Mouse (Mus musculus) gastrocnemius, adult 8-10 months (tissue): ENCODE measurements around the gene Pam16. TPM values are rescaled to one million over a fixed set of nuclear protein-coding genes. Genes with fewer than 3 reads are reported as not detected.

ENCODE experiments used
- DNase-seq, 2 experiments: peaks; one replicate each; pipeline ENCODE4 v3.0.0; 2022; ENCODE audit warnings: low spot score in 2 of 2
- total RNA-seq, 4 experiments: library from RNA; stranded (reverse); gene quantifications; 2 replicates each; pipeline ENCODE4 v1.2.4; 2022

Gene Pam16
- total RNA-seq, 4 experiments from 2014 or later: 93.3 to 129 (median 113) TPM

DNA sequence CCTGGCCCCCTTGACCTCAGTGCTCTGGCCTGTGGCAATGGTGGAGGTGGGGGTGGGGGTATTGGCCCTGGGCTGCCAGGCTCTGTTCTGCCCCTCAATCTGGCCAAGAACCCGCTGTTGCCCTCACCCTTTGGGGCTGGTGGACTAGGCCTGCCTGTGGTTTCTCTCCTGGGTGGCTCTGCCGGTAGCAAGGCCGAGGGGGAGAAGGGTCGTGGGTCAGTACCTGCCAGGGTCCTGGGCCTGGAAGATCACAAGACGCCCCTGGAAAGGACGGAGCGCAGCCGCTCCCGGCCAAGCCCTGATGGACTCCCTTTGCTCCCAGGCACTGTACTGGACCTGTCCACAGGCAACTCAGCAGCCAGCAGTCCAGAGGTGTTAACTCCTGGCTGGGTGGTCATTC, 11.1 kb downstream of the Pam16 start:
- no peak for DNase-seq

DNA sequence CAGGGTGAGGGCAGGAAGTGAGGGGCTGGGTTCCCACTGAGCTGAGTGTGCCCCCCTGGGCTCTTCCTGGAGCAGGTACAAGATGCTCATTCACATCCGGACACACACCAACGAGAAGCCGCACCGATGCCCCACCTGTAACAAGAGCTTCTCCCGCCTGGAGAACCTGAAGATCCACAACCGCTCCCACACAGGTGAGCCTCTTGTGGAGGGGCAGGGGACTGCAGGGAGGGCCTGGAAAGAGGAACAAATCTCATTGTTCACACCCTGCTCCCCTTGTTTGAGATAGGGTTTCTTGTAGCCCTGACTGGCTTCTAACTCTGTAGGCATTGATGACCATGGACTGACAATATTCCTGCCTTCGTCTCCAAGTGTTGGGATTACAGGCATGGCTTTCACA, 13.1 kb downstream of the Pam16 start:
- no peak for DNase-seq

DNA sequence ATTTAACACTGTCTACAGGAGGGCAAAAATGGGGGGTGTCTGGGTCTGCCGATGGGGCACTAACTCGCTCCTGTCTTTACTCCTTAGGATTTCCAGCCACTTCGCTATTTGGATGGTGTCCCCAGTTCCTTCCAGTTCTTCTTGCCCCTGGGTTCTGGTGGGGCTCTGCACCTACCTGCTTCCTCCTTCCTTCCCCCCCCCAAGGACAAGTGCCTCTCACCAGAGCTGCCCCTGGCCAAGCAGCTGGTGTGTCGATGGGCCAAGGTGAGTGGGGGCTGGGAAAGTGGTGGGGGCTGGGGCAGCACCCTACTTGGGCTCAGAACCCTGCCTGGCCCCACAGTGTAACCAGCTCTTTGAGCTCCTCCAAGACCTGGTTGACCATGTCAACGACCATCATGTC, 13.6 kb downstream of the Pam16 start:
- DNase-seq: no peak

DNA sequence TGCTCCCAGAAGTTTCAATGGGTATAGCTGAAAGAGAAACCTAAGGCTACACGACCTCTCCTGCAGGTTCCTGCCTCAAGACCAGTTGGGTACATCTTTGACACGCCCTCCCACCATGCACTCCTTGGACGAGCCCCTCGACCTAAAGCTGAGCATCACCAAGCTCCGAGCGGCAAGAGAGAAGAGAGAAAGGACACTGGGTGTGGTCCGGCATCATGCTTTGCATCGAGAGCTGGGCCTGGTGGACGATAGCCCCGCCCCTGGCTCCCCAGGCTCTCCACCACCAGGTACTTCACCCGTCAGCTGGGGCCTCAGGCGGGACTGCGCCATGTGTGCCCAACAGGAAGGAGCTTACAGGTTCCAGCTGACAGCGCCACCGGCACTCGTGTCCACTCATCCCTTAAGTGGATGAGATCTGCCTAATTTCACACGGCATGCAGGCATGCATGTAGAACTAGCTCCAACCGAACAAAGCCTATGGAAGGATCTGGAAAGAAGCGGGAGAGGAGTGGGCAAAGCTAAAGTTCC, 16.2 kb downstream of the Pam16 start:
- no peak for DNase-seq

DNA sequence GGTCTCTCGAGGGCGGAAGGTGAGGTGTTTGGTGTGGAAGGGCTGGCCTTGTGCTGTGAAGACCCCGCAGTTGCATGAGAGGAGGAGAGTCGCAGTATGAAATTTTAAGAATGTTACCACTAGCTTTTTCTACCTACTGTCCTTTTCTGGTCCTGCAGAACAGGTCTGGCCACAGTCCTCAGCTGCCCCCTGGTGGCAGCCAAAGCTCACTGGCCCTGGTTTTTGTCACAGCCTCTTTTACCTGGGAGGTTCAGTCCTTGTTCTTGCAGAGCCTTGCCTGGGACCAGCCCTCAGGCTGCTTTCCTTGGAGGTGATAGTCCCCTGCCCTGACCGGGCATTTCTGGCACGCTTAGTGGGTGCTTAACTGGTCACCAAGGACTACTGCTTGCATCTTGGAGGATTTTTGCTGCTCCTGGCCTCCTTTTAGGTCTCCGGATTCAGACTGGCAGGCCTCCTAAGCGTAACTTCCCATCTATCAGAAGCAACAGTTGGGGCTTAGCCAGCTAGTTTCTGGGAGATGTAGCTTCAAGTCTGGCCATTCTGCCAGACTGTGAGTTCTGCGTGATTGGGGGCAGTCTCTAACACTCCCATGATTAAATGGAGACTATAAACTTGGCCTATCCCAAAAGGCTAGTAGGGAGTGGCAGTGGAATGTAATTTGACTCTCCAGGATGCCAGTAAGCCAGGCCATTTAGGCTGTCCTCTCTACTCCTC, 16.8 kb downstream of the Pam16 start:
- peak; percentile 60 to 73 for DNase-seq

DNA sequence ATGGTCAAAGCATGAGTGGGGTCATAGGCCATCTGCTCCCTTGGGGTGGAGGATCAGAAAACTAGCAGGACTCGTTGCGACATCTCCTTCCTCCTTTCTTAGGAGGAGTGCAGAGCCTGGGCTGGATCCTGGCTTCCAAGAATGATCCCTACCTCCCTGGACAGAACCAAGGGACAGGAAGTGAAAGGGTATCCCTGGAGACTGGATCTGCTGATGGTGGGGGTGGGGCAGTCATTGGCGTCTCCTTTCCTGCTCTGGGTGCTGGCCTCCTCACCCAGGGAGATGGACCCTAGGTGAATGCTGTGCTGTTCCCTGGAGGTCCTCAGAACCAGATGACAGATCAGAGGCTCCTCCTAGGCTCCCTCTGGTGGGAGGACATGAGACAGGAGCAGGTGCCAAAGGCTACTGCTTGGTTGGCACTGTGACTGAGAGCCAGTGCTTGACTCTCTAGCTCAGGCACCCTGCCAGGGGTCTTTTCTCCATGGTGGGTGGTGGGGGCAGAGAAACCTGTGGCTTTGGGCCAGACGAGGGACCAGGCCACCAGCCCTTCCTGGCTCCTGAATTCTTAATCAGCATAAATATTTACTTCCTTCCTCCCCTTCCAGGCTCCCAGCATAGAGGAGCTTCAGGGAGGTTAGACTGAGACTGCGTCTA, 18.2 kb downstream of the Pam16 start:
- DNase-seq: peak in 1 of 2 experiments; percentile 57

DNA sequence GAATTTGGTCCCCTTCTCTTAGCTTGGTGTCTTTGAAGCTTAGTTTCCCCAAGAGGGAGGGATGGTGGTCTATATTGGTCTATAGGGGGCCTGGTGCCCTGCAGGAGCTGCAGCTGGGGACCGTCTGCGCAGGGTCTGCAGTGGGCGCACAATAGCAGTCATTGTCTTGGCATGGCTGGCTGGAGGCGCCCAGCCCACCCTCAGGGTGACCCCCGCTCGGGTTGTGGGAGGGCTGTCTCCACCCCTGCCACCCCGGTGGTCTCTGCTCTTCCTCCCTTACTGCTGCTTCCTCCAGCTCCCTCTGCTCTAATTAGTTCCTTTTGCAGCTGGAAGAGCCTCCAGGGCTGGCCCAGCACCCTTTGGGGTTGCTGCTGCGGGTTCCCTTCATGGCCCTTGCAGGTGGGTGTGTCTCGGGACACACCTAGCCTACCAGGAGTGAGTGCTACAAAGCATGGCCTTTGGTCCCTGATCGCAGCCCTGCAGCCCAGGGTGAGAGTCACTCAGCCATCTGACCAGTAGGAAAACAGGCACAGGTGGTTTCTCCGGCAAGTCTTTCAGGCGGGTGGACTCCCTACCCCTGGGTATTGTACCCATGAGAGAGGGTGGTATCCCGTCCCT, 19.2 kb downstream of the Pam16 start:
- DNase-seq: peak in 1 of 2 experiments; percentile 2

DNA sequence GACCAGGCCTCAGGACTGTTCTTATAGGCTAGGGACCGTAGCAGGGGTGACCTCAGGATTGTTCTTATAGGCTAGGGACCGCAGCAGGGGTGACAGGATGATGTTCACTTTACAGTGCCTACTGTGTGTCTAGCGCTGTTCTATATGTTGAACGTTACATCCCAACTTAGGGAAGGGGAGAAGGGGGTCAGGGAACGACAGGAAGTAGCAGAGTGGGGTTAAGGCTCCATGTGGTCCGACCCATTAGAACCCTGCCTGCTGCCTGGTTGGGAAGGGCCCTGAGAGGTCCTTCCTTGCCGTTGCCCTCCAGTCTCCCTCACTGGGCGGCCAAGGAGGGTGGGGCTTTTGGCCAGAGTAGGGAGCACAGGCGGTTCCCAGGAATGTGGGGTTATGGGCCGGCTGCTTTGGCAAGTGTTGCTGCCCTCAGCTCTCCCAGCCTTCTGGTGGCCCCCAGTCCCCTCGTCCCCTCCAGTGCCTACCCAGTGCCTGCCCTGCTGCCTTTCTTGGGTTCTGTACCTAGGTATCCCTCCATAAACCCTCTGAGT, 20.4 kb downstream of the Pam16 start:
- DNase-seq: peak in 1 of 2 experiments; percentile 20

DNA sequence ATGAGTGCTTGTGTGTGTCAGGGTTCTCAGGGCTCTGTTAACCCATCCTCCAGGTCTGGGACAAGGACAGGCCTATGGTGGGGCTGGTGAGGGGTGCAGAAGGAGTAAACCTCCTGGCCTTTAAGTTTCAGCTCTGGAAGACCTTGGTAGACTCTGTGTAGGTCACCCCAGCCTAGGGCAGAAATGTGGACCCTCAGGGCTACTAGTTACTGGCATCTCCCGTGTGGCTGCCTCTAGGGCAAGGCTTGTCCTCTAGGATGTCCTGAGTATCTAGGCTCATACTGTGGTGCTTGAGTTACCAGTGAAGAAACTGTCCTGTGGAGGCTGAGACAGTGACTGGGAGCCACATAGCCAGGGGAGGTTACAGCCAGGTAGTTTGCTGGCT, 21.3 kb downstream of the Pam16 start:
- DNase-seq: peak in 1 of 2 experiments; percentile 2

DNA sequence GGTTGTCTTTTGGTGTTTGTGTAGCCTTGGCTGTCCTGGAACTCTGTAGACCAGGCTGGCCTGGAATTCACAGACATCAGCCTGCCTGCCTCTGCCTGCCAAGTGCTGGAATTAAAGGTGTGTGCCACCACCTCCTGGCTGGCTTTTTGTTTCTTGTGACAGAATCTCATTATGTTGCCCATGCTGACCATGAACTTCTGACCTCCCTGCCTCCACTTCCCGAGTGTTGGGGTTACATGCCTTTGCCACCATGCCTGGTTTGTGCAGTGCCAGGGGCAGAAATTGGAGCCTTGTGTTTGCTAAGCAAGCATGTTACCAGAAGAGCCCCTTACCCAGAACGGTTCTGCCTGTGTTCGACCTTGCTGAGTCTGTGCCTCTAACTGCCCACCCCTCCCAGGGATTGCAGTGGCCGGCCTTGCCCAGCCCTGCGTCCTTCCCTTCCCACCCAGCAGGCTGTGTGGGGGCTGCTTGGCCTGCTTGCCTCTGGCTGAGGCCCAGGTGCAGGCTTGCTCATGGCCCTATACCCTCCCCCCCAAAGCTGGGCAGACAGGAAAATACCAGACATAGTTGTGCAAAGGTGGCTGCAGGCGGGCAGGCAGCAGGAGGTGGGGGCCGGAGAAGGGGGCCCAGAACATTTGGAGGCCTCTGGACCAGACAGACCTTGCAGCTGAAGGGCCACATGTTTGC, 21.9 kb downstream of the Pam16 start:
- no peak for DNase-seq

DNA sequence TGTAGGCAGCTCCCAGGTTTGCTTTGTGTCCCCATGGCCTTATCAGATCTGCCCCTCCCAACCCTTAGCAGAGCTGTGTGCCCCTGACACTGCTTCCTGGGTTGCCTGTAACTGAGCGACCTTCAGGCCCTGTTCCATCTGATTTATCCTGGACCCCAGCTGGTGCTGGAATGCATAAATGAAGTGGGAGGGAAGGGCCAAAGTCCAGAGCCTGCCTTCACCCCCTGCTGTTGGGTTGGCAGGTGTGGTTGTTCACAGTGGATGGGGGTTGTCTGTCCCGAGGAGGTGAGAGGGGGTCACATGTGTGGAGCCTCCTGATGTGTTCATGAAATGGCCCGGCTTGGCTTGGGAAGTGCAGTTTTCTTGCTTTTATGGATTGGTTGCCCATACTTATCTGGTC, 22.6 kb downstream of the Pam16 start:
- no peak for DNase-seq

DNA sequence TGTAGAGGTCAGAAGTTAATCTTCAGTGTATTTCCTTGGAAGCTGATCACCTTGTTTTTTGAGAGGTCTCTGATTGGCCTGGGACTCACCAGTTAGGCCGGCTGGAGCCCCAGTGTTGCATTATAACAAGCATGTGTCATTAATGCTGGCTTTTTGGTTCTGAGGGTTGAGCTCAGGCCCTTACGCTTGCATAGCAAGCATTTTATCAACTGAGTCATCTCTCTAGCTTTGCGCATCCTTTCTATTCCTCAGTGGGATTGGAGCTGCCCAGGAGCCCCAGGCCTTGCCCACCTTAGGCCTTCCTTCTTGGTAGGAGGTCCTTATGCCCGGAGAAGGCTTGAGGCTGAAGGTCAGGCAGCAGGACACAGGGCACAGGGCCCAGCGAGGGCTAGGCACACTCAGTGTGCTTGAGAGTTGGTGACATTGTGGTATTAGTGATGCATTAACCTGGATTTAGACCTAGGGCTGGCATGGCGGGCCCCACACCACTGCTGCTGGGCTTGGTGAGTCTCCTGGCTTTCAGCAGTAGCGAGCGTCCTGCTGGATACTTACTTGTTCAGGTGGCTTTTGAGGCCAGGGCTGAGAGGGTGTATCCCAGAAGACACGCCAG, 24.0 kb downstream of the Pam16 start:
- no peak for DNase-seq

DNA sequence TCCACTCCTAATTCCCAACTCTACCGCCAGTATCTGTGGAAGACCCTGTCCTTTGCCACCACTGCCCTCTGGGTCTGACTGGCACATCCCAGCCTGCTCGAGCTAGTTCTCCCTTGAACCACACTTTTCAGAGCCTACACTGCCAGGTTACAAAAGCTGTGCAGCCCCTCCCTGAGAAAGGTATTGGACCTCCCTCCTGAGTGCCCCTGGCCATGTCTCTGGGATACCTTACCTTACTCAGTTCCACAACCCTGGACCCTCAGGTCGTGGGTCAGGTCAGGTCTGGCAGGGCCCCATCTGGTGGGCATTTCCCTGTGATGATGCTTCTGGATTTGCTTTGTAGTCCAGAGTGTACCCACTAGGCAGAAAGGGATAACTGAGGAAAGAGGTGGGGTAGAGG, 25.2 kb downstream of the Pam16 start:
- DNase-seq: no peak

DNA sequence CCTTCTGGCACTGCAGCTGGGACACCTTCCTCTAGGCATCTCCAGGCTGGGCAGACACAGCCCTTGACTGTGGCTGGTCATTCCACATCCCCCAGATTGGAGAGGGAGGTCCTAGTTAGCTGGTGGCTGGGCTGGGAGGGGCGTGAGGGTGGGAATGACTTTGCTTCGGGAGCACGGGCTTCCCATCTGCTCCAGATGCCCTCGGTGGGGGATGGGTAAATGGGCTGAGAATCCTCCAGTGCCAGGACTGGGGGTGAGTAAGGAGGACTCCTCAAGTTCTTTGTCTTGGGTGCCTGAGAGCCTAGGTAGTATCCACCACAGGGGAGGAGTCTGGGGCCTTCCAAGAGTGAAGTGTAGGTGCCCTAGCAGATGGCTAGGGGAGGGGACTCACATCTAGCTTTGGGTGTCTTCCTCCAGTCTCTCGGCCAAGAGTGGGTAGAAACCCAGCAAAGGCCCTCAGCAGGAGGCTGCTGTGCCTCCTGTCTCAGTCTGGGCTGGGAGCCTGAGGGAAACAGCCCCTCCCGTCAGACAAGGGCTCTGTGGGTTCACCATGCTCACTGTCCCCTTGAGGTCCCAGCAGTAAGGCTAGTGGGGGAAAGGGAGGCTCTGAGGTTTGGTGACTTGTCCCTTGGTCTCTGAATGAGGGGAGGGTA, 25.8 kb downstream of the Pam16 start:
- no peak for DNase-seq

DNA sequence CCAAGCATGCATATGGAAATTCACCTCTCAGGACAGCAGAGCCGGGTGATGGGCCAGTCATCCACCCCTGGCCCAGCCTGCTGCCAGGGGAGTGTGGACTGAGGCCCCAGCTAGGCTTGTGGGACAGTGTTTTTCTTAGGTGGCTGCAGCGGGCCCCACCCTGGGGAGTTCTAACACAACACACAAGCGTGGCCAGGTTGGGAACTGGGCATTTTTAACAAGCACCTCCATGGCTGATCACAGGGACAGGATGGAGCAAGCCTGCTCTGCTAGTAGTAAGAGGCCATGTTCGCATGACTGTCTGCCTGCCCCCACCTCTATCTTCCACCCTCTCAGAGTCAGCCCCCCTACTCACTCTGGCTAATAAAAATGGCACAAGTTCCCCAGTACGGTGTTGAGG, 26.7 kb downstream of the Pam16 start:
- no peak for DNase-seq

DNA sequence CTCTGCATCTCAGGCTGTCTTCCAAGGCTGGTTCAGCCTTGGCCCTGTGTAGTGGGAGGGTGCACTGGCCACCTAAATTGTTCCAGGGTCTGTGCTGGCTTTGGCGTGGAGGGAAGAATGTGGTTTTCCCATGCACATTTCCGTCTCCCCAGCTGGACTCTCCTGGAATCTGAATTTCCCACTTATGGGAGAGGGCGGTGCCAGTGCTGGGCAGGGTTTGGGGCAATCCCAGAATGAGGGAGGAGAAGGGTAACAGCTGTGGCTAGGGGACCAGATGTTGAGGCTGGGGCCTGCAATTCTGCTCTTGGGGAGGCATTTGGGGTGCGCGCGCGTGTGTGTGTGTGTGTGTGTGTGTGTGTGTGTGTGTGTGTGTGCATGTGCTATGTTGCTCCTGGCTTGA, 27.5 kb downstream of the Pam16 start:
- no peak for DNase-seq

DNA sequence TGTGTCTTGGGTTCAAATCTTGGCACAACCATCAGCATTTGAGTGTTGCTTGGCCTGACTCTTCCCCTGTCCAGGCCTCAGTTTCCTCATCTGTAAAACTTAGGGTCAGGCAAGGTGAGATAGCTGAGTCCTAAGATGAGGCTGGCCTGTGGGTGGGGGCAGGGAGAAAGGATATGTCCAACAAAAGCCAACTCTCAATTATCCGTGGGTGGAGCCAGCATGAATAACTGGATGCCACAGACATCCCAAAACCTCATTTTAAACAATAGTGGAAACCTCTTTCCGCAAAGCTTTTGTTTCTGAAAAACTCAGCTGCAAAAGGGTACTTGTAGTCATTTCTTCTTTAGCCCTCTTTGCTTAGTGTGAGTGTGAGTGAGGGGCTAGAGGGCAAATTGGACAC, 28.0 kb downstream of the Pam16 start:
- no peak for DNase-seq

DNA sequence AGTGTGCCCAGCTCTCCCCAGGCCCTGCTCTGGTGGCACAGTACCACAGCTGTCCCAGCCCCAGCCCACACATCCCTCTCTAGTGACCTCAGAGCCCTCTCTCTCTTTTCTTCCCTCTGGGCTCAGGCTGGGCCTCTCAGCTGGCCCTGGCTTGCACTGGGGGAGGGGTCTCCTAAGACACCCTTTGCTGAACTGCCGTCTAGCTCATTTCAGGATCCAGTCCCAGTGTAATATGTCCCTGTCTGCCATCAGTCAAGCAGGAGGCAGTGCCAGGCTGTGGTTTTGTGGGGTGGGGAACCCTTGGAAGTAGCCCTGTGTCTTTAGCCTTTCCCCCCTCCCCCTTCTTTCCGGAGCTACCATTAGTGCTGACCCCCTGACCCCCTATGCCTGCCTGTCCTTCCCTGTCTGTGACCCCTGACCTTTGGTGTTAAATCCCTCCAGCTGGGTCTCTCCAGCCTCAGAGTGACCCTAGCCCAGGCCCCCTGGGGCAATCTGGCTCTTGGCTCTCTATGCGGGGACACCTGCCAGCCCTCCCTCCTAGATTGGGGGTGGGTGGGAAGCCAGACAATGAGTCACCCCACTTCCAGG, 28.6 kb downstream of the Pam16 start:
- no peak for DNase-seq

DNA sequence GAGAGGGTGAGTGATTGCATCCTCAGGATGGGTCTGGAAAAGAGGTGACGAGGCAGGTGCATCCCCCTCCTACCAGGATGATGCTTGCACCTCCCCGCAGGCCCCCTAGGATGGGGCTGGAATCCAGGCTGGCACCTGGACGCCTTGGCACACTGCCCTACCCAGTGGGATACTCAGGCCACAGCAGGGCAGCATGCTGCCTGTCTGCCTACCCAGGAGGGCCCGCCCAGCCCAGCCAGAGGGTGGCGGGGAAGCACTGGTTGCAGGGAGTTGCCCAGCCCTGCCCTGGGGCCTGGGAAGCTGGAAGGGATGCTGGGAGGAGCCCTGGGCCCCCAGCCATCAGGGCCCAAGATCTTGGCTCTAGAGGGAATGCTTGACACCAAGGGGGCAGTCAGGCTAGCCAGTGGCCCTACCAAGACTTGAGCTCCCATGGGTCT, 29.2 kb downstream of the Pam16 start:
- DNase-seq: peak in 1 of 2 experiments; percentile 42

DNA sequence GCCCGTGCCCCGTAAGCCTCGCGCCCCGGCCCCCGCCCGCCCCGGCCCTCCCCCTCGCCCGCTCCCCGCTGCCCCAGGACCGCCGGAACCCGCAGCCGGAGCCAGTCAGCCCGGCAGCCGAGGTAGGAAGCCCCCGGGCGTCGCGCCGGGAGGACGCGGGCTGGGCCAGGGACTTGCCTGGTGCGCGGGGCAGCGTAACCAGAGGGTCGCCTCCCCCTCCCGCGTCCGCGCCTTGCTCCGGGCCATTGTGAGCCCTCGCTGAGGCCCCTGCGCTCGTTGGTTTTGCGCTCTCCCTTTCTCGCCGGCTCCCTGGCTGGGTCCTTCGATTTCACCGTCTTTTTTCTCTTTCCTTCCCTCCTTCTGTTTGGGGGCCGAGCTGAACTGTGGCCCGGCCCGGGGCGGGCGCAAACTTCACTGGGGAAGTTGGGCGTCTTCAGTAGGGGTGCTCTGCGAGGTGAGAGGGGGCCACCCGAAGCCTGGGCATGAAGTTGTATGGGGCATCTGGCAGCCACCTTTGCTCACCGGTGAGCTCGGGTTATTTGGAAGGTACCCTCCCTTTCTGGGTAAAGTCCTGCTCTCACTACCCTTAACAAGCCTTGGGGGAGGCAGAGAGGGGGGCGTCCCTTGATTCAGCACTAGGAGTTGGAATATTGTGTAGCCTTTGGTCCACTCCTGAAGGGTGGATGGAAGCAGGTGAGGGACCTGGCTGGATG, 29.8 kb downstream of the Pam16 start:
- no peak for DNase-seq
